Mouse (Mus musculus) liver, adult 2 months (tissue): ENCODE measurements around the gene Lgals2.

Source experiments
- CTCF ChIP-seq: fragments of 200-500 bp; IDR thresholded peaks from 2 replicates; pipeline ENCODE4 v1.5.1; 2011; ENCODE audit warnings: low read depth, low read length, control low read depth
- POLR2A ChIP-seq: fragments of 200-500 bp; IDR thresholded peaks from 2 replicates; pipeline ENCODE4 v1.6.1; 2011; ENCODE audit warnings: low read length, control low read depth; ENCODE audit not compliant: insufficient read depth; ENCODE audit errors: extremely low read depth

GRCm38 (mm10) chr15:78899409-78899739, 44.0 kb upstream of the Lgals2 start, which contains the start of gene Gm49510:
- TF ChIP-seq CTCF (no peak), POLR2A (no peak)
